Comparison of ENCODE assay signal across 14 mouse cellular contexts in genomic region chr12:77715506-77715905, GRCm38 (mm10).
"Had no signal": no experiment of that assay in that cellular context is flagged by ENCODE, and none has a peak within 500 bp of the region (broad histone marks: within the 10 kb centered on the region; RNA-seq: fewer than 3 reads in every experiment).

No protein-coding gene starts in this region.

- H3K36me3 ChIP-seq: limb, embryonic 15.5 days; liver, embryonic 13.5 days; lung, embryonic 15.5 days; neural tube, embryonic 12.5 days had no signal

- H3K27ac ChIP-seq: limb, embryonic 15.5 days; liver, embryonic 13.5 days; lung, embryonic 15.5 days; macrophage; neural tube, embryonic 12.5 days had no signal

- H3K9ac ChIP-seq: limb, embryonic 15.5 days; liver, embryonic 13.5 days; liver, postnatal 0 days; lung, embryonic 15.5 days; neural tube, embryonic 12.5 days had no signal

- H3K27me3 ChIP-seq: limb, embryonic 15.5 days; liver, embryonic 13.5 days; lung, embryonic 15.5 days; megakaryocyte, embryonic 14.5 days; neural tube, embryonic 12.5 days had no signal

- H3K4me2 ChIP-seq: limb, embryonic 15.5 days; liver, embryonic 13.5 days; lung, embryonic 15.5 days; neural tube, embryonic 12.5 days had no signal

- ATAC-seq: liver, postnatal 0 days had no signal

- H3K4me3 ChIP-seq: limb, embryonic 15.5 days; liver, embryonic 13.5 days; lung, embryonic 15.5 days; megakaryocyte, embryonic 14.5 days; neural tube, embryonic 12.5 days had no signal

- H3K9me3 ChIP-seq: limb, embryonic 15.5 days; lung, embryonic 15.5 days; neural tube, embryonic 12.5 days had no signal

- H3K4me1 ChIP-seq: limb, embryonic 15.5 days; liver, embryonic 13.5 days; lung, embryonic 15.5 days; megakaryocyte, embryonic 14.5 days had no signal

- DNase-seq: kidney, adult 8-10 months; kidney, postnatal 25 days; layer of hippocampus, postnatal 36 days; liver, embryonic 13.5 days; liver, postnatal 0 days; lung, postnatal 14 days; right cerebral cortex, postnatal 14 days; thymus, adult 18-20 months; thymus, postnatal 25 days had no signal
